Mouse (Mus musculus) neural tube, embryonic 10.5 days (tissue): ENCODE measurements around the gene Ptma.
A peak's percentile ranks its signal among the peaks of the same experiment; 100 is the strongest.
"Not testable (repeated sequence)": the region's sequence is repeated elsewhere in the genome, so short reads cannot be mapped to it uniquely, and the experiment has no call there.

Source experiments
- DNase-seq: peaks from one replicate; pipeline ENCODE4 v3.0.0-alpha.2; 2017; ENCODE audit warnings: low spot score; ENCODE audit errors: extremely low spot score

The Ptma gene

DNA sequence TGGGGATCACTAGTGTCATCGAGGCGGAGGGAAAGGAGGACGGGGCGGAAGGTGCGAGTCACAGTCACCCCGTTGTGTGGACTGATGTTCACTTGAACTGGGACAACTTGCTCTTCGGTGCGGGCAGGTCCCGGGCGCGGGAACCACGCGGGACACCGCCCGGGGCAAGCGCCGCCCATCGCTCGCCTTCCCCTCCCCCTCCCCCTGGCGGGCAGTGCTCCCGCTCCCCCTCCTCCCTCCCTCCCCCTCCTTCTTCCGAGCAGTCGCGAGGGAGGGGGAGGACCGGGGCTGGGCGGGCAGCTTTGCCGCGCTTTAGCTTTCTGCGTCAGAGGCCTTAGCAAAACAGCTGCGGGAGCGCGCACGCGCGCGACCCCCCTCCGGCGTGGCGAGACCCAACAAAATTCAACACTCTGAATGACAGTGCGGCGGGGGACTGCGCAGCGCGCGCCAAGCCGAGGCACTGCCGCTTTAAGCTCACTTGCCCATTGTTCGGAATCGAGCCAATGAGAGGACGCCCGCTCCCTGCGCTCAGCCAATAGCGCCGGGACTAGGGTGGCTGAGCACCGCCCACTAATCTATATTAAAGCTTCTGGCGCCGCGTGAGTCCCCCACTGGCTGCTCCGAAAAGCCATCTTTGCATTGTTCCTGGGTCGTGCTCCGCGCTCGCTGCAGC, at the start of gene Ptma:
TSS of gene Ptma (plus strand) at position 611 of the 673 bp plus-strand sequence.
- peak; percentile 100 for DNase-seq

DNA sequence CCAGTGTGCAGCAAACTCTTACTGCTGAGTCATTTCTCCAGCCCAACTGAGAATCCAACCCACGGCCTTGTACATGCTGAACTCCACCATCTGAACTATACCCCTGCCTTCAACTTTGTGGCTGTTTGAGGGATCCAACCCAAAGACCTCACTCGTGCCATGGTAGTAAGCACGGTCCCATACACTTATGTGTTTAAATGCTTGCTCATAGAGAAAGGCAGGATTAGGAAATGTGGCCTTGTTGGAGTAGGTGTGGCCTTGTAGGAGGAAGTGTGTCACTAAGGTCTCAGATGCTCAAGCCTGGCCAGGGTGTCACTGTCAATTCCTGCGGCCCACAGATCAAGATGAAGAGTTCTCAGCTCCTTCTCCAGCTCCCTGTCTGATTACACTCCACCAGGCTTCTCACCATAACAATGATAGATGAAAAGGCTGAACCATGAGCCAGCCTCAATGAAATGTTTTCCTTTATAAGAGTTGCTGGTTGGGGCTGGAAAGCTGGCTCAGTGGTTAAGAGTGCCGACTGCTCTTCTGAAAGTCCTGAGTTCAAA, 48.7 kb upstream of the Ptma start:
- DNase-seq = no peak

DNA sequence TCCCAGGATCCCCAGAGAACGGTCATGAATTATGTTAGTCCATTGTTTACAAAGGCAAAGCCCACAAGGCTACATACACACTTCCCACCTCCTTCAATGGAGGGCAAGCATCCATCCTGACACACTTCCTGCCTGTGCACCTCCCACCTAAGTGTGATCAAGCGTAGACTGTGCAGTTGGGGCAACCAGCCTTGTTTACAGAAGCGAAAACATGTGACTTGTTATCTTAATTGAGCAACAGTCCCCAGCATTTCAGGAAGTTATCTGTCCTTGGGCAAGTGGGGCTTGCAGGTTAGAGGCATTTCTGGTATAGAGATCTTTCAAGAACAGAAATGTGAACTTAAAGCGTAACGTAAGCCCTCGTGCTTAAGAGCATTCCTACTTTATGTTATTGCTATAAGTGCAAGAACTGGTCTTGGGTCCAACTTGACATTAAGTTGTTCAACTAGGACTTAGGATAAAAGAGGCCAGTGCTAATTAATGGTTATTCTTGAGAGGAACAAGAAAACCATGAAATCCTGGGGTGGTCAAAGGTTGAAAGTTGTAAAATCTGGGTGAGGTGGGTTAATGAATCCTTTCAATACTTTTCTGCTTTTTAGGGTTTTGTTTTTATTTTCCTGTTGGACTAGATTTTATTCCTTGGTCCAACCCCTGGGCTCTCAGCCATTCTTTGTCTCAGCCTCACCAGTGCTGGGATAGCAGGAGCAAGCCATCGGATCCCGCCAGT, 47.3 kb upstream of the Ptma start:
- no peak for DNase-seq

DNA sequence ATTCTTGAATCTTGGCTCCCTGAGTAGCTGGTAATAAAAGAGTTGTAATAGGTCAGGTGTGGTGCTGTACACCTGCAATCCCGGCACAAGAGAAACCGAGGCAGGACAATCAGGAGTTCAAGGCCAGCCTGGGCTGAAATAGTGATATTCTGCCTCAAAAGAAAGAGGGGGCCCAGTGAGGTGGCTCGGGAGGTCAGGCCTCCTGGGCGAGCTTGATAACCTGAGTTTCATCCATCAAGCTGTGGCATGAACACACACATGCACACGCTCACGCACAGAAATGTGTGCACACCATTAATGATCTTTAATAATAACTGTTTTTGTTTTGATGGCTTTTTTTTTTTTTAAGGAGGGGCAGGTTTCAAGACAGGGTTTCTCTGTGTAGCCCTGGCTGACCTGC, 46.2 kb upstream of the Ptma start:
- DNase-seq = no peak

DNA sequence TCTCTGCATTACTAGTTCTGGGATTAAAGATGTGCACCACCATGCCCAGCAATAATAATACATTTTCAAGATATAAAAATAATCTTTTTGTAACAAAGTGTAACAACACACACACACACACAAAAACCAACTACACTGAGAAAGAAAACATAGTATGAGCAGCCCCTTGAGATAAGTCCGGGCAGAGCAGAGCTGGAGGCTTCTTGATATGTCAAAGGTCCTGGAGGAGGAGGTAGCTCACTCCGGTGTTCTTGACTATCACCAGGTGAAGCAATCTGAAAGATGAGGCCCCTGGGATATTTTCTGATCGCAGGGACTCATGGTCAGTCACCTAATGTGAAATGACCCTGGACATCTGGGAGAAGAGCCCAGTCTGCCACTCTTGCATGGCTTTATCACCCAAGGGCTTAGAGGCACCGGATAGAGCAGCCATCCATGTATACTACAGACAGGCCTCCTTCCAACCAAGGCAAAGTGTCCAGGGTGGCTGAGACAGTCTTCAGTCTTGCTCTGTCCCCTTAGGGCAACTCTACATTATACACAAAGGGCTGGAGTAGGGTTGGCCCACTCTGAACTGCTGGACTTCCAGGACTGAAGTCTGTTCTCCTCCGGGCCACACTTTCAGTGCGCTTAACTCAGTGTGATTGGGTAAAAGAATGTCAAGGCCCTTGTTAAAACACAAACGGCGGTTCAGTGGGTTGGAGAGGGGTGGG, 45.6 kb upstream of the Ptma start:
- DNase-seq = no peak

DNA sequence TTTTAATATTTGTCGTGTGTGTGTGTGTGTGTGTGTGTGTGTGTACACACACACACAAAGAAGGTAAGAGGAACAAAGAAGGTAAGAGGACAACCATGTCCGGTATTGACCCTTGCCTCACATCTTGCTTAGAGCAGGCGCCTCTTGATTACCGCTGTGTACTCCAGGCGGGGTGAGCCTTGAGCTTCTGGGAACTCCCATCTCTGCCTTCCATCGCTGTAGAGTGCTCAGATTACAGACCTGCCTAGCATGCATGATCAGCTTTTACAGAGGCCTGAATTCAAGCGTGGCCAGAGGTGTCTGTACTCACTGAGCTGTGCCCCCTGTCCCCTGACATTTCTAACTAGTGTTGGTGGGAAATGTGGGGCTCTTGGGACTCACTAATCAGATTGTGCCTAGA, 45.1 kb upstream of the Ptma start:
- DNase-seq = no peak

DNA sequence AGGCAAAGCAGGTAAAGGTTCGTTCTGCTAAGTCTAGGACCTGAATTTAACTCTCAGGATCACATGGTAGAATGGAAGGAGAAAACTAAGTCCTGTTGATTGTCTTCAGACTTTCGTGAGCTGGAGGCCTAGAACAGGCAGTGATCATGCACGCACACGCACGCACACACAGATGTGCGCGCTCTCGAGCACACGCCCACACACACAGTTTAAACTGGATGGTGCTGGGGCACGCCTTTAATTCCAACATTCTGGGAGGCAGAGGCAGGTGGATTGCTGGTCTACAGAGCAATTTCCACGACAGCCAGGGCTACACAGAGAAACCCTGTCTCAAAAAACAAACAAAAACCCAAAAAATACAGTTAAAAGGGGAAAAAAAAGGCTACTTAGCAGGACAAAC, 44.2 kb upstream of the Ptma start:
- no peak for DNase-seq

DNA sequence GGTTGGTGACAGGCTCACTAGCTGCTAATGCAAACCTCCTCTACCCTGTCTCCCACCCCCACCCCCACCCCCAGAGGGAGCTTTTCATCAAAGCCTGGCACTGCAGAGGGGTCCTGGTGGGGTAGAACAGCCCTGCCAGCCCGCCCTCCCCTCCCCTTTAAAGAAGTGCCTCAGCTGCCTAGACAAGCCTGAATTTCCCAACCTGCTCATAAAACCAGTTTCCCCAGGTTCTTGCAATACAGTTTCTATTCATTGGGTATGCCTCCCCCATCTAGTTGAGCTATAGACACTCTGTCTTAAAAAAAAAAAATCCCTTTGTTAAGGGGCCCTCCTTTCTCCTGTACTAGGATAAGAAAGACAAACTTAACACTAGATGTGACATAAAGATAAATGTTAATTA, 43.8 kb upstream of the Ptma start:
- no peak for DNase-seq

DNA sequence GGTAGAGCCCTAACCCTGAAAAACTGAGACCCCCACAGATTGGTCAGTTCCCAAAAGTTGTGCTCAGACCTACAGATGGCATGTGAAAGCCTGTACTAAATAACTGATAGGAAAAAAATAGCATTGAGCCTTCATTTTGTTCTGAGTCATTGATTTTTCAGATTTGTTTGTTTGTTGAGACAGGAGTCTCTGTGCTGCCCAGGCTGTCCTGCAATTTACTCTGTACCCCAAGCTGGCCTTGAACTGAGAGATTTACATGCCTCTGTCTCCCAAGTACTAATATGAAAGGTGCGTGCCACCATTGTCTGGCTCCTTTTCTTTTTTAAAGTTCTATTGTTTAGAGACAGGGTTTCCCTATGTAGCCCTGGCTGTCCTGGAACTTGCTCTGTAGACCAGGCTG, 41.2 kb upstream of the Ptma start:
- no peak for DNase-seq

DNA sequence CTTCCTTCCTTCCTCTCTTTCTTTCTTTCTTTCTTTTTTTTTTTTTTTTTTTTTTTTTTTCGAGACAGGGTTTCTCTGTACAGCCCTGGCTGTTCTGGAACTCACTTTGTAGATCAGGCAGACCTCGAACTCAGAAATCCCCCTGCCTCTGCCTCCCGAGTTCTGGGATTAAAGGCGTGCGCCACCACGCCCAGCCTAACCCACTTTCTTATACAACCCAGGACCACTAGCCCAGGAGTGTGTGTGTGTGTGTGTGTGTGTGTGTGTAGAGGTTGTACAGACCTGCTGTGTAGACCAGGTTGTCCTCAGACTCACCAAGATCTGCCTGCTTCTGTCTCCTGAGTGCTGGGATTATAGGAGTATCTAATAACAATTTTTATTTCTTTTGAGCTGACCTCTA, 40.7 kb upstream of the Ptma start:
- not testable (repeated sequence) for DNase-seq

DNA sequence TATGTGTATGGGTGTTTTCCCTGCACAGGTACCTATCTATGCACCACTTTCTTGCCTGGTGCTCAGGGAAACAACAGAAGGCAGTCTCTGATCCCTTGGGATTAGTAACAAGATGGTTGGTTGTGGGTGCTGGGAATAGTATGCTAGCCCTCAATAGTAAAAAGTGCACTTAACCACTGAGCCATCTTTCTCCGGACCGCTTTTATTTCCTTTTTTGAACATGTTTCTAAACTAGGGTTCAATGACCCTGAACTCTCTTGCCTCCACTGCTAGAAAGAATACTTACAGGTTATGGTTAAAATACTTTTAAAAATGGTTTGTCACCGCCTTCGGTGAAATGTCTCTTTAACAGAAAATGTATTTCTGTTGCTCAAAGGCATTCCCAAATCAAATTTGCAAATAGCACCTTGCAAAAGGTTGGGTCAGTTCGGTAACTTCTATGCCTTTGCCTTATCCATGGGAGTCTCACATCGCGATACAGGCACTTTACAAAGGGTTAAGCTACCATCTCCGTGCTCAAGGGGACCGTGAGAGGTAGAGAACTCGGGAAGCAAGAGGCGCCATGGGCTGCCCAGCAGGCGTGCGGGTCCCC, 39.7 kb upstream of the Ptma start:
- DNase-seq = no peak

DNA sequence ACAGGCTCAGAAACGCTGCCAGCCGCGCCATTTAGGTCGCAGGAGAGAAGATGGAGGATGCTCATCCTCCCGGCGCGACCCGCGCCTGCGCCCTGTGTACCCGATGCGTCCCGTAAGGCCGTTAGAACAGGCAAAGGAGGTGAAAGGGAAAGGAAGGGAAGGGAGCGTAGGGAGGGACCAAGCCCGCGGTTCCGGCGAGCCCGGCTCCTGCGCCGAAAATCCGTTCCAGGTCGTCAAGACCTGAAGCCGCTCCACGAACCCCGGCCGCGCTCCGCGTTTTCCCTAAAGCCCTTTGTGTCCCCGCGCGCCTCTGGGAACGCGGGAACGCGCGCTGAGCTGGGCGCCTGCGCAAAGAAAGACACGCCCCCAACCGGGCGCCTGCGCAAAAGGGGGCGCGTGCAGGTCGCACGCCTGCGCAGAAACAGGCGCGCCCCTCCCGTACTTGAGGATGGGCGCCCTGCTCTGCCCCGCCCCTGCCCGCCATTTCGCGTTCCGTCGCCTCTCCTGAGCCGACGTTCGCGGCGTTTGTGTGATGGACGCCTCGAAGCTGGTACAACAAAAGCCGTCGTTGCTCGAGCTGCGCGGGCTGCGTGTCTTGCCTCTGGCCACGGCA, 39.1 kb upstream of the Ptma start:
- peak; percentile 100 for DNase-seq

DNA sequence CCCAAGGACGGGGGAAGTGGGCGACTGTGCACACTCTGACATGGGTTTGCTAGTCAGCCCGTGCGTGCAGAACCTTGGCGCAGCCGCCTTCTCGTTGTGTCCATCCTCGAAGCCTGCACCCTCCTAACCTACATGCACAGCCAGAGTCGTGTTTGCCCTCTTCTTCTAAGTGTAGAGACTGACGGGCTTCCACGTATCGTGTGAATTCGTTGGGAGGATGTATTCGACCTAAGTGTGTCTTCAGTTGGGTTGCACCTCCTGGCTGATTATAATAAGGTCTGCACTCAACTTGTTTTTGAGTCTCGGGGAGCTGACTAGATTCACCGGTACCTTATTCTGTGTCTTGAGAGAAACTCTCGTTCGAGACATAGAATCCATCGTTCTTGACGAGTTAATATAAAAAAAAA, 38.6 kb upstream of the Ptma start:
- DNase-seq = no peak

DNA sequence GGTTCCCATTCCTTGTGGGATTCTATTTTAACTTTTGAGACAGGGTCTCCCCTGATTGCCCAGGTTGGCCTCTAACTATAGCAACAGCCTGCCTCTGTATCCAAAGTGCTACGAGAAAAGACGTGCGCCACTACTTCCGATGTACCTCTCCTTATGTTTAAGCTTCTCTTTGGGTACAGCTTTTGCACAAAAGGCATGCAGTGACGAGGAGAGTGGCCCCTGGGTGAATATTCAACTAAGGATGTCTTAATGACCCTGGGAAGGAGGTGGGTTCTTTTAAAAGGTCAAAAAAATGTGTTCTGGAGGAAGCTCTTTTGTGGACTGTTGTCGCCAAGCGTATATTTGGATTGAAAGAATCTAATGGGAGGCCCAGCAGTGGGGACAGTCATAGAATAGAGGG, 38.2 kb upstream of the Ptma start:
- no peak for DNase-seq

DNA sequence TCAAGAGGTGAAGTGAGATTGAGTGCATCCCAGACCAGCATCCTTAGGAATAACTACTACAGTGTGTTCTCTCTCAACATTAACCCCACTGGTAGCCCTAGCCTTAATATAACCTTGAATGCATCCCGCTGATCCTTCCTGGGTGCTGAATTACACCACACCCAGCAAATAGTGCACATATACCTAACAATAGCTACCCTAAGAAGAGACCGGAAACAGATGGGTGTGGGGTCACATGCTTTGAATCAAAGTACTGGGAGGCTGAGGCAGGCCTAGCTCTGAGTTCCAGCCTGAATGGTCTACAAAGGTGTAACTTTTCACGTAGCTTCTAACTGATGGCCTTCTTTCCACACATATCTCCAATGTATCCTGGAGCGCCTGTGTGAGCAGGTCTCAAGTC, 37.8 kb upstream of the Ptma start:
- no peak for DNase-seq

DNA sequence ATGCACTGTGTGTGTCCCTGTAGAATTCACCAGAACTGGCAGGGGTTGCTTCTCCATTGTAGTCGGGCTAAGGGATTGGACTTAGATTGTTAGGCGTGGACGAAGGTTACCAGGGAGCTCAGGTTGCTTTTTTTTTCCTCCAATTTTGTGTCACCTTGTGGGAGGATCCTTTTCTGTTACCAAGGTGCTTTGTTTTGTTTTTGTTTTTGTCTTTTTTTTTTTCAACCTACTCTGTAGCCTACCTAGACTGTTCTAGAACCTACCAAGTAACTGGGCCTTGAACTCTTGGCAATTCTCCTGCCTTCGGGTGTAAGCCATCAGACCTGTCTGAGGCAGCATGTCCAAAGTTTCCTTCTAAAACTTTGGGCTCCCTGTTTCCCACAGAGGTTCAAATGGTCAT, 36.6 kb upstream of the Ptma start:
- DNase-seq = no peak

DNA sequence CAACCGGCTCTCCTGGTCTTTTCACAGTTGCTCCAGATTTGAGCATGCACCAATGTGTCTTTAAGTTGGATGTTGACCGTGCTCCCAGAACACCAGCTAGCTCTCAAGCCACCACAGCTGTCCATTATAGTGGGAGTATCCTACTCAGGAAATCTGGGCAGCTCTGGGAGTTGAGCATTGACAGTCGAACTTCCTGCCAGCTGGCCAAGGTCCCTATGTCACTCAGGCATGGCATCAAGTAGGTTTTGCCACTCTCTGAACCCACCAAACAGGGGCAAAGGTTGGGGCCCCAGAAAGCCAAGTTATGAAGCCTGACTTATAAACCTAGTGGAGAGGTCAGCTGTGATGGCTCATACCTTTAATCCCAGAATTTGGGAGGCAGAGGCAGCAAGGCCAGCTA, 35.8 kb upstream of the Ptma start:
- no peak for DNase-seq

DNA sequence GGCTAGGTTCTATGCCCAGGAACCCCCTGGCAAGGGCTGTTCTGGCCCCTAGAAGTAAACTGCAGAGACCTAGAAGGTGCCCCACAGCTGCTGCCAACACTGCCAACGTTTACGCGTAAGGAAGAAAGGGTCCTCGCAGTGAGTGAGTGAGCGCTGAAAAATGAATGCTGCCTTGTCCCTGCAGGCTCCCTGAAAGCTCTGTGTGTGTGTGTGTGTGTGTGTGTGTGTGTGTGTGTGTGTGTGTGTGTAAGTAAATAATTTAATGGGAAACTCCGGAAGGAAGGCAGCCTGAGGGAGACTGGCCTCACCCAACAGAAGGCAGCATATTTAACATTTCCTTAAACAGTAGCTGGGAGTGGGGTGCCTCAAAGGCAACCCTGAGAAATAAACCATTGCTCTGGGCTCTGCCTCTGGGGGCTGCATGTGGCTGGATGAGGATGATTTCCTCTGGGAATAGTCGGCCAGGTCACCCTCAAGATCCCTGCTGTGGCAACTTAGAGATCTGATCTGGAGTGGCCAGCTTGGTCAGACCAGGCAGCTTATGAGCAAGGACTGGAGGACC, 34.9 kb upstream of the Ptma start:
- no peak for DNase-seq

DNA sequence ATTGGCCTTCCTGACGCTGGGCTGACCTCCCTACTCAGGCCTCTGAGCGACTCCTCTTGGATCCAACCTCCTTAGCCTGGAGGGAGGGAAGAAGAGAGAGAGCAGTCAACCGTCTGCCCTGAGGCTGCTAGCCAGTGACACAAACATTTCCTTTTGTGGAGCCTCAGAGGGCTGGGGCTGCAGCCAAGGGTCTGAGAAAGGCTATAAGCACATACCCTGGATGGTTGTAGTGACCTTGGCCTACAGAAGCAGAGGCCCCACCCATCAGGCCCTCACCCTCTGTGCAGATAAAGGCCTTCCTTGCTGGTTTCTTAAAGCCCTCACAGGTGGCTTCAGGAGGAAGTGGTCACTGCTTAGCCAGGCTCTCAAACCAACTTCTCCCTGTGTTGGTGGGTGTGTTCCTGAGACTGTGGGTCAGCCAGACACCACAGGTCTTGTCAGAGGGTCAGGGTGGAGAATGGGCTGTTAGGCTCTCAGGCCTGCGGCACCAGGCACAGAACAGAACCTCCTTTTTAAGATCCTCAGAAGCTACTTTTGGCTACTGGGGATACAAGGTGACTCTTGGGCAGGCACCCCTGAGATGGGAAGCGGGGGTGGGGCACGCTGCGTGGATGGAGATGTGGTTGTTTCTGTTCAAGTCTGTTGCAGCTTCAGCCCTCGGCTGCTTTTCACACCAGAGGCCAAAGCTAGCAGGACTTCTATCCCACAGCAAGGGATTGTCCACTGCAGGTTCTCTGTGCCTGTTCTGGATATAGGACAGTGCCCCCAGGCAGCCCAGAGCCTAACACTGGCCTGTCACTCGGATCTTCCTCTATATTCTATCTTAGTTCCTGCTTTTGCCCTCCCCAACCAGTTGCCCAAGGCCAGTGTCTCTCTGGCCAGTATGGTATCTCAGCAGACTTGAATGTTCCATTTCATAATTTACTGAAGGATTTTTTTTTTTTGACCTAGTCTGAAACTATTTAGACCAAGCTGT, 34.1 kb upstream of the Ptma start:
- no peak for DNase-seq

DNA sequence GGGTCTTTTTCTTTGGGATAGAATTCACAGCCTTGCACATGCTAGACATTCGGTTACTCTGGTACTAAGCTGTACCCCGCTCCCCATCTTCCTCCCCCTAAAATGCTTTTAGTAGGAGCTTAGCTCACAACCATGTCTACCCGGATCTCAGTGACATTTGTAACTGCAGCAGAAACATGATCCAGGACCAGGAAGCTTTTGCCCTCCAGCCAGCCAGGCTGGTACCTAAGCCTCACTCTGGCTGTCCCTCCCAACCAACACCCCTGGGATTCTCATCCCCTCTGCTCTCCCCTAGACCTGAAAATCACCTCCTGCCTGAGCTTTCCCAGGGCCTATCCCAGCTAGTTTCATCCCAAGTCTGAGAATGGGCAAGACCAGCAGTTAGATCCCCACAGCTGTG, 32.7 kb upstream of the Ptma start:
- no peak for DNase-seq
